Mouse (Mus musculus) layer of hippocampus, adult 9-11 months (tissue): ENCODE results near the gene Tchhl1.

Source experiments
- DNase-seq: peaks from one replicate; pipeline ENCODE4 v3.0.0; 2022

Gene Tchhl1

GRCm38 (mm10) chr3:93505960-93506863 is 37.7 kb downstream of the Tchhl1 start:
- peak; percentile 3 for DNase-seq

GRCm38 (mm10) chr3:93506881-93507325 is 38.3 kb downstream of the Tchhl1 start:
- DNase-seq, result no peak

GRCm38 (mm10) chr3:93509301-93509700 is 40.7 kb downstream of the Tchhl1 start:
- no peak for DNase-seq

GRCm38 (mm10) chr3:93511036-93511435 is 42.5 kb downstream of the Tchhl1 start:
- DNase-seq, result no peak

- no peak for DNase-seq
These were observed 43.2 kb downstream of the Tchhl1 start for GRCm38 (mm10) chr3:93511801-93512200.

GRCm38 (mm10) chr3:93512386-93513101 is 44.0 kb downstream of the Tchhl1 start:
- no peak for DNase-seq

- no peak for DNase-seq
These were observed 46.1 kb downstream of the Tchhl1 start for GRCm38 (mm10) chr3:93514628-93515027.

GRCm38 (mm10) chr3:93517343-93517742 is 48.8 kb downstream of the Tchhl1 start:
- DNase-seq, result no peak

- no peak for DNase-seq
These were observed 51.3 kb downstream of the Tchhl1 start for GRCm38 (mm10) chr3:93519856-93520329.

GRCm38 (mm10) chr3:93520330-93521193 is 52.0 kb downstream of the Tchhl1 start, which contains the start of gene S100a11:
S100a11 (plus strand) TSS chr3:93520488.
- no peak for DNase-seq
